Mouse (Mus musculus) G1E (cell line): Measurements from ENCODE around the gene Pde9a.

ENCODE experiments used
- CTCF ChIP-seq: IDR thresholded peaks from 2 replicates; pipeline ENCODE4 v1.5.1; 2012; ENCODE audit warnings: low read depth, low read length, inconsistent platforms, mixed read lengths
- GATA1 ChIP-seq: IDR thresholded peaks from 2 replicates; pipeline ENCODE4 v1.6.1; 2012; ENCODE audit warnings: borderline replicate concordance, low read length, inconsistent platforms, mixed read lengths
- GATA2 ChIP-seq: IDR thresholded peaks from 2 replicates; pipeline ENCODE4 v1.6.1; 2012; ENCODE audit warnings: low read depth, low read length, inconsistent platforms, borderline replicate concordance
- POLR2AphosphoS5 ChIP-seq: IDR thresholded peaks from 2 replicates; pipeline ENCODE4 v1.6.1; 2012; ENCODE audit warnings: low read depth, low read length, inconsistent platforms; ENCODE audit not compliant: insufficient replicate concordance
- TAL1 ChIP-seq: conservative IDR thresholded peaks from 2 replicates; pipeline ENCODE4 v1.6.1; 2012; ENCODE audit warnings: low read depth, low read length, inconsistent platforms, mixed read lengths

- TF ChIP-seq CTCF (no peak), TAL1 (no peak), GATA1 (no peak), POLR2AphosphoS5 (no peak), GATA2 (no peak)
Measured at GRCm38 (mm10) chr17:31344172-31344801, 41.7 kb upstream of the Pde9a start.
